Mouse (Mus musculus) CH12.LX (cell line): ENCODE results near the gene Atp2b2. TPM values are rescaled to one million over a fixed set of nuclear protein-coding genes. Genes with fewer than 3 reads are reported as not detected.

ENCODE experiments used
- DNase-seq: peaks from one replicate; pipeline ENCODE4 v3.0.0-alpha.2; 2013; ENCODE audit errors: extremely low read depth
- H3K27ac ChIP-seq: 2 replicates; pipeline ENCODE4 v1.5.1; 2012; ENCODE audit warnings: low read depth, mild to moderate bottlenecking, control low read depth, moderate library complexity; ENCODE audit not compliant: insufficient read depth
- H3K27me3 ChIP-seq: replicated peaks from 2 replicates; pipeline ENCODE3; 2012; ENCODE audit warnings: inconsistent platforms
- H3K36me3 ChIP-seq, 2 experiments: replicated peaks in 1 of 2; 2 replicates each; pipeline versions ENCODE3 to v1.6.1; 2012; ENCODE audit warnings: inconsistent platforms in 1 of 2, low read length in 1 of 2, mild to moderate bottlenecking in 1 of 2, mixed read lengths in 1 of 2, moderate library complexity in 1 of 2; ENCODE audit not compliant: control insufficient read depth in 1 of 2, insufficient read depth in 1 of 2
- H3K4me1 ChIP-seq, 2 experiments: 2 replicates each; pipeline ENCODE4 v1.6.1; 2012; ENCODE audit warnings: inconsistent platforms in 1 of 2, moderate library complexity in 1 of 2; ENCODE audit not compliant: insufficient read depth in 2 of 2, control insufficient read depth in 1 of 2
- H3K4me2 ChIP-seq: 2 replicates; pipeline ENCODE4 v1.6.1; 2012; ENCODE audit warnings: low read depth, mild to moderate bottlenecking, control low read depth; ENCODE audit not compliant: poor library complexity, insufficient read depth, severe bottlenecking
- H3K4me3 ChIP-seq, 3 experiments: fragments of 150-350 bp in 1 of 3; sonication (generic) in 1 of 3; replicated peaks in 1 of 3; 2 replicates each; pipeline versions ENCODE3 to v1.5.1; 2011 to 2012; ENCODE audit warnings: low read depth in 2 of 3, low read length in 2 of 3, mild to moderate bottlenecking in 2 of 3, moderate library complexity in 2 of 3, control low read depth in 1 of 3, improper control_type of control experiment in 1 of 3, inconsistent platforms in 1 of 3, mixed read lengths in 1 of 3; ENCODE audit not compliant: poor library complexity in 1 of 3
- H3K79me2 ChIP-seq: replicated peaks from 2 replicates; pipeline ENCODE4 v1.6.1; 2012; ENCODE audit warnings: mild to moderate bottlenecking, moderate library complexity; ENCODE audit not compliant: control insufficient read depth, poor library complexity, insufficient read depth, severe bottlenecking; ENCODE audit errors: extremely low read depth
- H3K9ac ChIP-seq: 2 replicates; pipeline ENCODE4 v1.6.1; 2012; ENCODE audit warnings: low read depth, mild to moderate bottlenecking, control low read depth, moderate library complexity; ENCODE audit not compliant: insufficient read depth
- H3K9me3 ChIP-seq: replicated peaks from 2 replicates; pipeline ENCODE3; 2012; ENCODE audit warnings: low read length, inconsistent platforms, mixed read lengths
- CHD1 ChIP-seq: IDR thresholded peaks from 2 replicates; pipeline ENCODE4 v1.6.1; 2012; ENCODE audit warnings: low read depth, low read length, improper control_type of control experiment, inconsistent platforms
- CHD2 ChIP-seq: IDR thresholded peaks from 2 replicates; pipeline ENCODE4 v1.6.1; 2011; ENCODE audit warnings: low read length, improper control_type of control experiment
- ETS1 ChIP-seq: conservative IDR thresholded peaks from 2 replicates; pipeline ENCODE4 v1.6.1; 2012; ENCODE audit warnings: low read depth, mild to moderate bottlenecking, inconsistent platforms, low read length, improper control_type of control experiment, moderate library complexity
- GABPA ChIP-seq: IDR thresholded peaks from 2 replicates; pipeline ENCODE4 v1.6.1; 2012; ENCODE audit warnings: low read depth, low read length, improper control_type of control experiment, inconsistent platforms; ENCODE audit not compliant: insufficient replicate concordance
- IRF4 ChIP-seq: IDR thresholded peaks from 2 replicates; pipeline ENCODE4 v1.6.1; 2014; ENCODE audit warnings: low read depth, mild to moderate bottlenecking, inconsistent platforms, low read length, improper control_type of control experiment
- JUN ChIP-seq: IDR thresholded peaks from 2 replicates; pipeline ENCODE4 v1.6.1; 2011; ENCODE audit warnings: low read depth, mild to moderate bottlenecking, low read length, improper control_type of control experiment, moderate library complexity; ENCODE audit not compliant: insufficient read depth
- JUND ChIP-seq: conservative IDR thresholded peaks from 2 replicates; pipeline ENCODE4 v1.6.1; 2011; ENCODE audit warnings: low read depth, low read length, improper control_type of control experiment
- MAFK ChIP-seq: IDR thresholded peaks from 2 replicates; pipeline ENCODE4 v1.6.1; 2011; ENCODE audit warnings: low read length, improper control_type of control experiment; ENCODE audit not compliant: insufficient replicate concordance
- MXI1 ChIP-seq: IDR thresholded peaks from 2 replicates; pipeline ENCODE4 v1.6.1; 2011; ENCODE audit warnings: mild to moderate bottlenecking, low read depth, low read length, improper control_type of control experiment
- MYC ChIP-seq: IDR thresholded peaks from 2 replicates; pipeline ENCODE4 v1.6.1; 2011; ENCODE audit warnings: low read depth, mild to moderate bottlenecking, improper control_type of control experiment, low read length
- NELFE ChIP-seq: IDR thresholded peaks from 2 replicates; pipeline ENCODE4 v1.6.1; 2011; ENCODE audit warnings: low read depth, low read length, improper control_type of control experiment
- NRF1 ChIP-seq: IDR thresholded peaks from 2 replicates; pipeline ENCODE4 v1.6.1; 2014; ENCODE audit warnings: low read depth, mild to moderate bottlenecking, inconsistent platforms, low read length, improper control_type of control experiment, moderate library complexity
- PAX5 ChIP-seq: IDR thresholded peaks from 2 replicates; pipeline ENCODE4 v1.6.1; 2012; ENCODE audit warnings: low read length, inconsistent platforms, mixed read lengths
- POLR2A ChIP-seq: IDR thresholded peaks from 2 replicates; pipeline ENCODE4 v1.6.1; 2011; ENCODE audit warnings: low read depth, mild to moderate bottlenecking, improper control_type of control experiment, low read length
- POLR2AphosphoS2 ChIP-seq: IDR thresholded peaks from 2 replicates; pipeline ENCODE4 v1.6.1; 2011; ENCODE audit warnings: low read depth, low read length, improper control_type of control experiment
- RAD21 ChIP-seq: IDR thresholded peaks from 2 replicates; pipeline ENCODE4 v1.6.1; 2011; ENCODE audit warnings: low read depth, mild to moderate bottlenecking, low read length, improper control_type of control experiment, moderate library complexity
- SMC3 ChIP-seq: IDR thresholded peaks from 2 replicates; pipeline ENCODE4 v1.6.1; 2011; ENCODE audit warnings: low read depth, low read length, improper control_type of control experiment
- TBP ChIP-seq: conservative IDR thresholded peaks from 2 replicates; pipeline ENCODE4 v1.6.1; 2011; ENCODE audit warnings: low read depth, low read length, improper control_type of control experiment
- TCF12 ChIP-seq: IDR thresholded peaks from 2 replicates; pipeline ENCODE4 v1.6.1; 2014; ENCODE audit warnings: low read depth, mild to moderate bottlenecking, inconsistent platforms, low read length, improper control_type of control experiment
- USF2 ChIP-seq: conservative IDR thresholded peaks from 2 replicates; pipeline ENCODE4 v1.6.1; 2011; ENCODE audit warnings: low read depth, low read length, improper control_type of control experiment
- ZC3H11A ChIP-seq: IDR thresholded peaks from 2 replicates; pipeline ENCODE4 v1.6.1; 2012; ENCODE audit warnings: low read depth, mild to moderate bottlenecking, inconsistent platforms, low read length, improper control_type of control experiment
- ZNF384 ChIP-seq: IDR thresholded peaks from 2 replicates; pipeline ENCODE4 v1.6.1; 2012; ENCODE audit warnings: low read depth, low read length, improper control_type of control experiment, inconsistent platforms
- dilution Hi-C: fragments of 300-500 bp; cut with MboI; formaldehyde crosslinking; loops from 2 replicates; pipeline ENCODE4 v1.14.3; 2020; ENCODE audit warnings: low sequenced_read_pairs; ENCODE audit not compliant: extremely low pct_unique_long_range_greater_than_20kb, extremely low pct_ligation_motif_present
- in situ Hi-C: fragments of 300-500 bp; cut with MboI; formaldehyde crosslinking; loops from 3 replicates; pipeline ENCODE4 v1.14.3; 2019; ENCODE audit warnings: low sequenced_read_pairs, low pct_ligation_motif_present, low pct_unique_long_range_greater_than_20kb, mixed read lengths
- polyA plus RNA-seq: library from polyadenylated mRNA; unstranded; fragments of >175 nt; gene quantifications from 2 replicates; pipeline ENCODE4 v1.2.1, GENCODE M21; 2012; ENCODE audit warnings: low read depth; ENCODE audit not compliant: insufficient read length
- total RNA-seq, 2 experiments: library from RNA; depleted of rRNA; stranded (reverse); fragments of 300-350 nt in 1 of 2; fragments of >200 nt in 1 of 2; gene quantifications; 2 replicates each; pipeline ENCODE4 v1.2.3; 2012 to 2014

The Atp2b2 gene
- total and polyA plus RNA-seq, 3 experiments, result not detected

DNA sequence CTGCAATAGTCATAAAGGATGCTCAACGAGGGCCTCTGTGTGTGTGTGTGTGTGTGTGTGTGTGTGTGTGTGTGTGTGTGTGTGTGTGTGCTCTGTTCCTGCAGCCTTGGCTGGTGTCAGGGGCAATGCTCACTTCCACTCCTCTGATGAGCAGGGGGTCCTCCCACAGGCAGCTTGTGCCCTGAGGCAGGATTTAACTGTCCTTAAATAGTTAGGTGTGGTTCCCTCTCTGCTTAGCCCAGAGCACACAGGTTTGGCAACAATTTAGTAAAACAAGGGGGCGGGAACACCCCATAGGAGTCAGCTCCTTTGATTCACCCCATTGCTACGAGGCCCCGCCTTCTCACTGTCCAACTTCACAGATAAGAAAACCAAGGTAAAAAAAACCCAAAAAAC, 181.0 kb downstream of the Atp2b2 start:
- dilution Hi-C loops, result no loop called here
- H3K79me2 ChIP-seq, result no peaks in the 10 kb centered on the region
- no peak overlapping the region for H3K27ac ChIP-seq
- H3K4me3 ChIP-seq, result no peak overlapping the region
- no peak for TF ChIP-seq NELFE
- TF ChIP-seq MYC, result no peak
- TF ChIP-seq RAD21, result no peak
- TF ChIP-seq IRF4, result no peak
- no peak for TF ChIP-seq JUND
- TF ChIP-seq CHD2, result no peak
- TF ChIP-seq POLR2A, result no peak
- no peak for TF ChIP-seq JUN
- no peak for TF ChIP-seq CHD1
- no peak for TF ChIP-seq USF2
- TF ChIP-seq MAFK, result no peak
- TF ChIP-seq PAX5, result no peak
- no peak for TF ChIP-seq GABPA
- no peak for TF ChIP-seq ZNF384
- TF ChIP-seq ZC3H11A, result no peak
- no peak for TF ChIP-seq ETS1
- no peak for TF ChIP-seq MXI1
- no peak for TF ChIP-seq POLR2AphosphoS2
- TF ChIP-seq NRF1, result no peak
- peaks cover 9% of the 10 kb centered on the region for H3K27me3 ChIP-seq
- no peak overlapping the region for H3K9ac ChIP-seq
- no peak overlapping the region for H3K4me2 ChIP-seq
- peaks cover 22 to 40% of the 10 kb centered on the region in 2 experiments for H3K4me1 ChIP-seq
- in situ Hi-C loops, result no loop called here
- no peaks in the 10 kb centered on the region for H3K9me3 ChIP-seq
- DNase-seq, result no peak
- no peaks in the 10 kb centered on the region for H3K36me3 ChIP-seq

DNA sequence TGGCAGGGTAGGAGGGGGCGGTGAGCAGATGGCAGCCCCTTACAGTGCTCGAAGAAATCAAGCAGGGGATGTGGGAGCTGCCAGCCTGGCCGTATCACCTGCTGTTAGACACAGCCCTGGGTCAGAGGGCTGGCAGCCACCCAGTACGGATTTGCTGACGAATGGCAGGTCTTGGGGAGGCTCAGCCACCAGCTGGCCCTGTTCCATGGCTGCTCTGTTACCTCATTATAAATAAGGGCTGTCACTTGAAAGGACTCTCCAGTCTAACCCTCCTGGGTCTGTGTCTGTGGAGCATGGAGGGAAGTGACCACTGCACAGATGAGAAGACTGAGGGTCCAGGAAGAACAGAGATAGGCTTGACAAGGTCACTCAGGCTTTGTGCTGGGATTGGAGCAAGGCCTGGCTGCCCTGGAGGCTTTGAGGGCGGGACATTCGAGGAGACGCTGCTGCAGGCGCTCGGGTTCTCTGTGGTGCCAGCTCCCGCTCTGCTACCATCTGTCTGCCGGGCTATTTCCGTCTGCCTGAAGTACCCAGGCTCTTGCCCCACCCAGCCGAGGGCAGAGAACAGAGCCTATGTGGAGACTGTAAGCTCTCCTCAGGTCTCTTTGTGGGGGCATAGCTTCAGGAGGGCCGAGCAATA, 181.6 kb downstream of the Atp2b2 start:
- Histone ChIP-seq H3K27ac (no peak overlapping the region), H3K36me3 (no peaks in the 10 kb centered on the region), H3K4me3 (no peak overlapping the region), H3K9me3 (no peaks in the 10 kb centered on the region), H3K9ac (no peak overlapping the region), H3K27me3 (peaks cover 5% of the 10 kb centered on the region), H3K4me1 (peaks cover 19 to 35% of the 10 kb centered on the region in 2 experiments), H3K79me2 (no peaks in the 10 kb centered on the region), H3K4me2 (no peak overlapping the region)
- in situ Hi-C loops, result no loop called here
- TF ChIP-seq TCF12 (no peak), TBP (no peak), CHD2 (no peak), USF2 (no peak), SMC3 (no peak)
- DNase-seq, result no peak
- dilution Hi-C loops, result no loop called here
